Mouse (Mus musculus): Measurements from ENCODE around the gene Arhgap27.
"Not testable (repeated sequence)": the region's sequence is repeated elsewhere in the genome, so short reads cannot be mapped to it uniquely, and the experiment has no call there.

Arhgap27 gene

GRCm38 (mm10) chr11:103363214-103364148 lies at the start of gene Arhgap27:
Gene Arhgap27, minus strand, starts transcription at chr11:103363692.
- ATAC-seq (ENCODE audit: insufficient number of reproducible peaks, low FRiP score, low TSS enrichment) = no peak

- peak; percentile 13; the same call in 1 of the 2 replicates for ATAC-seq (ENCODE audit: insufficient number of reproducible peaks, low FRiP score, low TSS enrichment)
These were observed 49.5 kb upstream of the Arhgap27 start for GRCm38 (mm10) chr11:103412950-103413423.

- ATAC-seq (ENCODE audit: insufficient number of reproducible peaks, low FRiP score, low TSS enrichment) = peak; percentile 98
These were observed 48.8 kb upstream of the Arhgap27 start, which contains the start of gene Plekhm1 for GRCm38 (mm10) chr11:103411981-103412949. Gene Plekhm1, minus strand, starts transcription at chr11:103412687.

- ATAC-seq (ENCODE audit: insufficient number of reproducible peaks, low FRiP score, low TSS enrichment) = no peak
These were observed 47.8 kb upstream of the Arhgap27 start for GRCm38 (mm10) chr11:103411301-103411700.

GRCm38 (mm10) chr11:103408880-103409279 lies 45.4 kb upstream of the Arhgap27 start:
- no peak for ATAC-seq (ENCODE audit: insufficient number of reproducible peaks, low FRiP score, low TSS enrichment)

GRCm38 (mm10) chr11:103407136-103407535 lies 43.6 kb upstream of the Arhgap27 start:
- ATAC-seq (ENCODE audit: insufficient number of reproducible peaks, low FRiP score, low TSS enrichment) = not testable (repeated sequence)

GRCm38 (mm10) chr11:103406551-103406950 lies 43.1 kb upstream of the Arhgap27 start:
- no peak for ATAC-seq (ENCODE audit: insufficient number of reproducible peaks, low FRiP score, low TSS enrichment)

- ATAC-seq (ENCODE audit: insufficient number of reproducible peaks, low FRiP score, low TSS enrichment) = no peak
These were observed 42.3 kb upstream of the Arhgap27 start for GRCm38 (mm10) chr11:103405814-103406213.

GRCm38 (mm10) chr11:103404618-103405017 lies 41.1 kb upstream of the Arhgap27 start:
- ATAC-seq (ENCODE audit: insufficient number of reproducible peaks, low FRiP score, low TSS enrichment) = no peak

GRCm38 (mm10) chr11:103403776-103404175 lies 40.3 kb upstream of the Arhgap27 start:
- no peak for ATAC-seq (ENCODE audit: insufficient number of reproducible peaks, low FRiP score, low TSS enrichment)

- no peak for ATAC-seq (ENCODE audit: insufficient number of reproducible peaks, low FRiP score, low TSS enrichment)
These were observed 39.2 kb upstream of the Arhgap27 start for GRCm38 (mm10) chr11:103402738-103403137.

- ATAC-seq (ENCODE audit: insufficient number of reproducible peaks, low FRiP score, low TSS enrichment) = no peak
These were observed 38.7 kb upstream of the Arhgap27 start for GRCm38 (mm10) chr11:103402198-103402597.

GRCm38 (mm10) chr11:103399986-103400385 lies 36.5 kb upstream of the Arhgap27 start:
- no peak for ATAC-seq (ENCODE audit: insufficient number of reproducible peaks, low FRiP score, low TSS enrichment)

- no peak for ATAC-seq (ENCODE audit: insufficient number of reproducible peaks, low FRiP score, low TSS enrichment)
These were observed 35.6 kb upstream of the Arhgap27 start for GRCm38 (mm10) chr11:103399050-103399449.

GRCm38 (mm10) chr11:103396682-103397081 lies 33.2 kb upstream of the Arhgap27 start:
- ATAC-seq (ENCODE audit: insufficient number of reproducible peaks, low FRiP score, low TSS enrichment) = no peak

- ATAC-seq (ENCODE audit: insufficient number of reproducible peaks, low FRiP score, low TSS enrichment) = no peak
These were observed 32.7 kb upstream of the Arhgap27 start for GRCm38 (mm10) chr11:103396236-103396635.

- ATAC-seq (ENCODE audit: insufficient number of reproducible peaks, low FRiP score, low TSS enrichment) = no peak
These were observed 31.1 kb upstream of the Arhgap27 start for GRCm38 (mm10) chr11:103394604-103395003.

- no peak for ATAC-seq (ENCODE audit: insufficient number of reproducible peaks, low FRiP score, low TSS enrichment)
These were observed 30.5 kb upstream of the Arhgap27 start for GRCm38 (mm10) chr11:103394025-103394424.

GRCm38 (mm10) chr11:103387870-103388526 lies 24.5 kb upstream of the Arhgap27 start:
- ATAC-seq (ENCODE audit: insufficient number of reproducible peaks, low FRiP score, low TSS enrichment) = no peak

GRCm38 (mm10) chr11:103386827-103387226 lies 23.3 kb upstream of the Arhgap27 start:
- no peak for ATAC-seq (ENCODE audit: insufficient number of reproducible peaks, low FRiP score, low TSS enrichment)
